Mouse (Mus musculus): ENCODE measurements around the gene Rassf6. TPM values are rescaled to one million over a fixed set of nuclear protein-coding genes. Genes with fewer than 3 reads are reported as not detected.

Gene Rassf6
- polyA plus RNA-seq, 1 experiment from 2014 or later = 0.27 TPM

DNA sequence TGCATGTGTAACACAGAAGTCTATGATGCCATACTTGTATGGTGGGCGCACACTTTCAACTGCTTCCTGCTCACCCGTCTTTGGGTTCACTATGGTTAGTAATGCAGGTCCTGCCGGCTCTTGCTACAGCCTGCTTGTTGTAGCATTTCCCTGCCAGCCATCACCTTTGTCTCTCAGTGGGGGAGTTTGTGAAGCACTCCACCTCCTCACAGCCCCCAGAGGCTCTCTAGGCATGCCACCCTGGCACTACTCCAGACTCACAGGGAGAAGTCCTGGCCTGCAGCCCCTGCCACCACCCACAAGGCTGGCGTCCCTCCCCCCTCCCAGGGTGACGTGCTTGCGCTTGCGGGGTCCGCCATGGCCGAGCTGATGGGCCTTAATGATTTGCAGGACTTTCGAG lies 49.8 kb downstream of the Rassf6 start:
- Histone ChIP-seq H3K4me3 (ENCODE audit: low read depth, low read length) (no peak overlapping the region), H3K27me3 (ENCODE audit: control insufficient read depth, insufficient read depth, low read length) (no peaks in the 10 kb centered on the region), H3K9ac (ENCODE audit: low read length) (no peak overlapping the region), H3K36me3 (ENCODE audit: control insufficient read depth, insufficient read depth, low read length) (no peaks in the 10 kb centered on the region), H3K4me2 (no peak overlapping the region), H3K4me1 (ENCODE audit: control insufficient read depth, insufficient read depth, low read length) (no peaks in the 10 kb centered on the region; the same call in 1 of the 2 replicates), H3K9me3 (ENCODE audit: control insufficient read depth, low read length) (no peaks in the 10 kb centered on the region), H3K27ac (ENCODE audit: low read depth, low read length) (no peak overlapping the region)
- ATAC-seq (ENCODE audit: low FRiP score) = no peak
- no peak for DNase-seq (ENCODE audit: low spot score, missing footprints)
- WGBS = 87% methylated on average over 10 of the region's 10 CpGs

GRCm38 (mm10) chr5:90588708-90589595 lies 51.5 kb downstream of the Rassf6 start:
- Histone ChIP-seq H3K9me3 (ENCODE audit: control insufficient read depth, low read length) (no peaks in the 10 kb centered on the region), H3K4me1 (ENCODE audit: control insufficient read depth, insufficient read depth, low read length) (no peaks in the 10 kb centered on the region; the same call in 1 of the 2 replicates), H3K4me3 (ENCODE audit: low read depth, low read length) (peak overlapping the region; percentile 32), H3K27me3 (ENCODE audit: control insufficient read depth, insufficient read depth, low read length) (no peaks in the 10 kb centered on the region), H3K9ac (ENCODE audit: low read length) (peak overlapping the region; percentile 60), H3K36me3 (ENCODE audit: control insufficient read depth, insufficient read depth, low read length) (no peaks in the 10 kb centered on the region), H3K27ac (ENCODE audit: low read depth, low read length) (no peak overlapping the region), H3K4me2 (peak overlapping the region; percentile 56)
- DNase-seq (ENCODE audit: low spot score, missing footprints) = peak; percentile 98
- 24% methylated on average over 25 of the region's 25 CpGs for WGBS
- ATAC-seq (ENCODE audit: low FRiP score) = peak; percentile 76

DNA sequence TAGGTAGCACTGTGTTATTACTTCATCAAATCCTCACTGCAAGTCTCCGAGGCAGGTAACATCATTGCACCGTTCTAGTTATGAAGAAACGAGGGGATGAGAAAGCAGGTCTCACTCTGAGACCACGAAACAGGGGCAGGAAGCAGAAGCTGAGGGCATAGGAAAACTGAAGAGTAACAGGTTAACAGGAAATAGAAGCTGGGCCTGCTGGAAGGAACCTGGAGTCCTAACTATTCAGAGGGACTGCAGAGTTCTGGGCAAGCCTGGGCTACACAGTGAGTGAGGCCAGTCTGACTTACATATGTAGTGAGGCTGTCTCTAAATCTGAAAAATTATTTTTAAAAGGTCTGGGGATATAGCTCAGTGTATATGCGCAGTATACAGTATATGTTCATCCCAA lies 52.4 kb downstream of the Rassf6 start:
- WGBS = 84% methylated on average over 5 of the region's 5 CpGs
- Histone ChIP-seq H3K4me3 (ENCODE audit: low read depth, low read length) (no peak overlapping the region), H3K9ac (ENCODE audit: low read length) (no peak overlapping the region)

GRCm38 (mm10) chr5:90586511-90586910 lies 53.9 kb downstream of the Rassf6 start:
- Histone ChIP-seq H3K9ac (ENCODE audit: low read length) (no peak overlapping the region), H3K9me3 (ENCODE audit: control insufficient read depth, low read length) (no peaks in the 10 kb centered on the region)
- ATAC-seq (ENCODE audit: low FRiP score) = no peak

More for the DNA sequence above, 52.4 kb downstream of the Rassf6 start:
- Histone ChIP-seq H3K27ac (ENCODE audit: low read depth, low read length) (no peak overlapping the region), H3K4me1 (ENCODE audit: control insufficient read depth, insufficient read depth, low read length) (no peaks in the 10 kb centered on the region; the same call in 1 of the 2 replicates), H3K27me3 (ENCODE audit: control insufficient read depth, insufficient read depth, low read length) (no peaks in the 10 kb centered on the region), H3K36me3 (ENCODE audit: control insufficient read depth, insufficient read depth, low read length) (no peaks in the 10 kb centered on the region), H3K9me3 (ENCODE audit: control insufficient read depth, low read length) (no peaks in the 10 kb centered on the region), H3K4me2 (no peak overlapping the region)
- no peak for ATAC-seq (ENCODE audit: low FRiP score)
- DNase-seq (ENCODE audit: low spot score, missing footprints) = no peak

GRCm38 (mm10) chr5:90584799-90585198 lies 55.7 kb downstream of the Rassf6 start:
- Histone ChIP-seq H3K4me1 (ENCODE audit: control insufficient read depth, insufficient read depth, low read length) (no peaks in the 10 kb centered on the region; the same call in 1 of the 2 replicates), H3K36me3 (ENCODE audit: control insufficient read depth, insufficient read depth, low read length) (no peaks in the 10 kb centered on the region), H3K27me3 (ENCODE audit: control insufficient read depth, insufficient read depth, low read length) (no peaks in the 10 kb centered on the region), H3K4me3 (ENCODE audit: low read depth, low read length) (no peak overlapping the region), H3K9me3 (ENCODE audit: control insufficient read depth, low read length) (no peaks in the 10 kb centered on the region), H3K4me2 (no peak overlapping the region), H3K9ac (ENCODE audit: low read length) (no peak overlapping the region), H3K27ac (ENCODE audit: low read depth, low read length) (no peak overlapping the region)
- ATAC-seq (ENCODE audit: low FRiP score) = no peak
- no peak for DNase-seq (ENCODE audit: low spot score, missing footprints)
- WGBS = 87% methylated on average over 7 of the region's 7 CpGs

More at GRCm38 (mm10) chr5:90586511-90586910, 53.9 kb downstream of the Rassf6 start:
- H3K36me3 ChIP-seq (ENCODE audit: control insufficient read depth, insufficient read depth, low read length) = no peaks in the 10 kb centered on the region
- H3K4me2 ChIP-seq = no peak overlapping the region
- H3K4me1 ChIP-seq (ENCODE audit: control insufficient read depth, insufficient read depth, low read length) = no peaks in the 10 kb centered on the region; the same call in 1 of the 2 replicates
- no peaks in the 10 kb centered on the region for H3K27me3 ChIP-seq (ENCODE audit: control insufficient read depth, insufficient read depth, low read length)
- H3K27ac ChIP-seq (ENCODE audit: low read depth, low read length) = no peak overlapping the region
- H3K4me3 ChIP-seq (ENCODE audit: low read depth, low read length) = no peak overlapping the region
- no peak for DNase-seq (ENCODE audit: low spot score, missing footprints)
- 80% methylated on average over 5 of the region's 5 CpGs for WGBS

DNA sequence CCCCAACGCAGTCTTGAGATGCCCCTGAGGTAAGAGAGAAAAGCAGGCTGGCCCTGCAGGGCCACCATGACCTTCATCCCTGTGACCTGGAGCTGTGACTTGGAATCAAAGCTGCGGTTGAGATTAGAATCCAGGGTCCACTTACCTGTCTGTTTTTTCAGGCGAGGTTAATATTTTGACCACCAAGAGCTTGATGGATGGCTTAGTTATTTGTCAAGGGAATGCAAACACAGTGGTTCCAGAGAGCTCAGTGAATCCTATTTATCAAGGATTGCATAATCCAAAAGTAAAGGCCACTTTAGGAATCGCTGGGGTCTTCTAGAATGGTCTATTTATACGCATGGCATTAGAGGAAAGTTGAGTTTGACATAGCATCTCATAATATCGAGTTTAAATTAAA lies 58.3 kb downstream of the Rassf6 start:
- Histone ChIP-seq H3K27ac (ENCODE audit: low read depth, low read length) (no peak overlapping the region), H3K36me3 (ENCODE audit: control insufficient read depth, insufficient read depth, low read length) (no peaks in the 10 kb centered on the region), H3K9ac (ENCODE audit: low read length) (no peak overlapping the region), H3K4me1 (ENCODE audit: control insufficient read depth, insufficient read depth, low read length) (no peaks in the 10 kb centered on the region), H3K27me3 (ENCODE audit: control insufficient read depth, insufficient read depth, low read length) (no peaks in the 10 kb centered on the region), H3K9me3 (ENCODE audit: control insufficient read depth, low read length) (no peaks in the 10 kb centered on the region), H3K4me3 (ENCODE audit: low read depth, low read length) (no peak overlapping the region), H3K4me2 (no peak overlapping the region)
- ATAC-seq (ENCODE audit: low FRiP score) (no peak), DNase-seq (ENCODE audit: low spot score, missing footprints) (no peak)
- 88% methylated on average over 6 of the region's 6 CpGs for WGBS

DNA sequence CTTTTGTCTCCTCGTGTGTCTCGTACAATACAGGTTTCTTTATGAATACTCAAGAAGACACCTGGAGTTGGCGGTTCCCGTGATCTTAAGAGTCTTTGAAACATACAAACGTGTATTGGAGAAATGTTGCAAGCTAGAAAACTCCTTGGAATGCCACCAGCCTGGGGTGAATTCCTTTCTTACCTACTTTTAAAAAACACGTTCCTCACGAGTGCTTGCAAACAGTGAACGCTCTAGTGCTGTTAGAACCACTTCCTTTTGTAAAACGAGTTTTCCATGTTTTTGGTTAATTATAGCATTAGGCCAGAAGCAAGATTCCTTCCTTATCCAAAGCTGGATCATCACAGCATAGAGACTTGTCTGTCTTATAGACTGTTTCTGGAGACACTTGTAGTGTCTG lies 60.9 kb downstream of the Rassf6 start:
- Histone ChIP-seq H3K4me1 (ENCODE audit: control insufficient read depth, insufficient read depth, low read length) (no peaks in the 10 kb centered on the region), H3K9me3 (ENCODE audit: control insufficient read depth, low read length) (no peaks in the 10 kb centered on the region), H3K27me3 (ENCODE audit: control insufficient read depth, insufficient read depth, low read length) (no peaks in the 10 kb centered on the region), H3K4me2 (no peak overlapping the region), H3K4me3 (ENCODE audit: low read depth, low read length) (no peak overlapping the region), H3K36me3 (ENCODE audit: control insufficient read depth, insufficient read depth, low read length) (no peaks in the 10 kb centered on the region), H3K27ac (ENCODE audit: low read depth, low read length) (no peak overlapping the region), H3K9ac (ENCODE audit: low read length) (no peak overlapping the region)
- ATAC-seq (ENCODE audit: low FRiP score) = no peak
- 91% methylated on average over 9 of the region's 9 CpGs for WGBS
- DNase-seq (ENCODE audit: low spot score, missing footprints) = no peak

DNA sequence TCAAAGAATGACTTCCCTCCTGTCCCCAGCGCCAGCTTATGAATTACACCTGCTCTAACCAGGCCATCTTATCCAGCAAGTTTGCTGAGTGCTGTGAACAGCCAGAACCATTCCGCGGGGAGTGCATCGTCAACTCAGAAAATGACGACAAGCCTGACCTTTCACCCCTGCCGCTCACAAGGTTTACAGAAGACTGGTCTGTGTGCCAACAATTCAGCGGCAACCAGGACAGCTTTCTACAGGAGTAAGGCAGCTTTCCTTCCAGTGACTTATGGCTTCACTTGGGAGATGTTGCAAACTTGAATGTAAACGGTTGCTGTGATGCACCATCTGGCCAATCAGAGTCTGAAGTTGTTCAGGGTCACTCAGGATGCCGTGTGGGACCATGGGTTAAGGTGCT lies 62.7 kb downstream of the Rassf6 start:
- no peak overlapping the region for H3K4me3 ChIP-seq (ENCODE audit: low read depth, low read length)
- WGBS = 86% methylated on average over 9 of the region's 9 CpGs
- no peaks in the 10 kb centered on the region for H3K36me3 ChIP-seq (ENCODE audit: control insufficient read depth, insufficient read depth, low read length)
- H3K27ac ChIP-seq (ENCODE audit: low read depth, low read length) = no peak overlapping the region
- H3K27me3 ChIP-seq (ENCODE audit: control insufficient read depth, insufficient read depth, low read length) = no peaks in the 10 kb centered on the region
- DNase-seq (ENCODE audit: low spot score, missing footprints) = no peak
- ATAC-seq (ENCODE audit: low FRiP score) = no peak
- no peaks in the 10 kb centered on the region for H3K4me1 ChIP-seq (ENCODE audit: control insufficient read depth, insufficient read depth, low read length)
- H3K9me3 ChIP-seq (ENCODE audit: control insufficient read depth, low read length) = no peaks in the 10 kb centered on the region
- no peak overlapping the region for H3K9ac ChIP-seq (ENCODE audit: low read length)
- H3K4me2 ChIP-seq = no peak overlapping the region

GRCm38 (mm10) chr5:90571216-90571615 lies 69.2 kb downstream of the Rassf6 start:
- no peak overlapping the region for H3K4me2 ChIP-seq
- H3K27ac ChIP-seq (ENCODE audit: low read depth, low read length) = no peak overlapping the region
- no peak overlapping the region for H3K4me3 ChIP-seq (ENCODE audit: low read depth, low read length)
- DNase-seq (ENCODE audit: low spot score, missing footprints) = no peak
- WGBS = 61% methylated on average over 3 of the region's 3 CpGs
- no peaks in the 10 kb centered on the region for H3K27me3 ChIP-seq (ENCODE audit: control insufficient read depth, insufficient read depth, low read length)
- ATAC-seq (ENCODE audit: low FRiP score) = no peak
- H3K36me3 ChIP-seq (ENCODE audit: control insufficient read depth, insufficient read depth, low read length) = no peaks in the 10 kb centered on the region
- no peaks in the 10 kb centered on the region for H3K4me1 ChIP-seq (ENCODE audit: control insufficient read depth, insufficient read depth, low read length)
- no peak overlapping the region for H3K9ac ChIP-seq (ENCODE audit: low read length)
- H3K9me3 ChIP-seq (ENCODE audit: control insufficient read depth, low read length) = no peaks in the 10 kb centered on the region
